Mouse (Mus musculus): ENCODE data around the gene Nars2. TPM values are rescaled to one million over a fixed set of nuclear protein-coding genes. Genes with fewer than 3 reads are reported as not detected.

Gene Nars2
- total and polyA plus RNA-seq, 3 experiments: 12.1 to 19.1 (median 14.6) TPM

DNA sequence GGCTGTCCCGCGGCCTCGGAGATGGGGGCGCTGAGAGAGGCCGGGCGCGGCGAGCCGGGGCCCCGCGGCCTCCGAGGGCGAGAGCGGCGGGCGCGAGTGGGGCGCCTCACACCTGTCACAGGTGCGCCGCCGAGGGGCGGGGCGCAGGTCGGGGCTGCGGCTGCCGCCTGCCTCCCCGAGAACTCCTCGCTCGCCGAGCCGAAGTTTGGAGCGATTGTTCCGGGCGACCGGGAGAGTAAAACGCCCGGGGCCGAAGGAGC is 130.6 kb downstream of the Nars2 start:
- in situ Hi-C loops (cut with MboI; ENCODE audit: low pct_ligation_motif_present, low pct_unique_long_range_greater_than_20kb, low sequenced_read_pairs) (loop anchor here (5.0 to 10.0 kb wide), 2 partner anchors 110 to 213 kb away; no protein-coding TSS in a partner anchor), dilution Hi-C loops (cut with MboI; ENCODE audit: extremely low pct_ligation_motif_present, extremely low pct_unique_long_range_greater_than_20kb, low sequenced_read_pairs) (no loop called here)
- Histone ChIP-seq H3K9me3 (replicated peaks; ENCODE audit: low read length) (no peaks in the 10 kb centered on the region), H3K4me1 (ENCODE audit: control insufficient read depth in 1 of 2, insufficient read depth in 2 of 2) (peaks cover 0 to 12% of the 10 kb centered on the region in 2 experiments; a peak in 2 of 4 replicates), H3K79me2 (replicated peaks; ENCODE audit: control insufficient read depth, extremely low read depth, insufficient read depth, poor library complexity, severe bottlenecking) (no peaks in the 10 kb centered on the region), H3K27me3 (replicated peaks) (peaks cover 13% of the 10 kb centered on the region), H3K9ac (ENCODE audit: insufficient read depth, low read depth) (peak overlapping the region; percentile 59), H3K27ac (ENCODE audit: insufficient read depth, low read depth) (no peak overlapping the region), H3K36me3 (replicated peaks in 1 of 2; ENCODE audit: control insufficient read depth in 1 of 2, insufficient read depth in 1 of 2, low read length in 1 of 2) (no peaks in the 10 kb centered on the region), H3K4me3 (replicated peaks in 1 of 3; ENCODE audit: low read depth in 2 of 3, low read length in 2 of 3, poor library complexity in 1 of 3) (peak overlapping the region; percentile 34 to 92 (median 64)), H3K4me2 (ENCODE audit: insufficient read depth, low read depth, poor library complexity, severe bottlenecking) (peak overlapping the region; percentile 98)
- no peak for TF ChIP-seq NRF1 (IDR thresholded peaks at IDR 0.05; ENCODE audit: low read depth, low read length)
- no peak for TF ChIP-seq CHD2 (IDR thresholded peaks at IDR 0.05; ENCODE audit: low read length)
- no peak for TF ChIP-seq KAT2A (IDR thresholded peaks at IDR 0.05; ENCODE audit: insufficient replicate concordance, low read length)
- no peak for TF ChIP-seq PAX5 (IDR thresholded peaks at IDR 0.05; ENCODE audit: low read length)
- DNase-seq (ENCODE audit: extremely low read depth): no peak

DNA sequence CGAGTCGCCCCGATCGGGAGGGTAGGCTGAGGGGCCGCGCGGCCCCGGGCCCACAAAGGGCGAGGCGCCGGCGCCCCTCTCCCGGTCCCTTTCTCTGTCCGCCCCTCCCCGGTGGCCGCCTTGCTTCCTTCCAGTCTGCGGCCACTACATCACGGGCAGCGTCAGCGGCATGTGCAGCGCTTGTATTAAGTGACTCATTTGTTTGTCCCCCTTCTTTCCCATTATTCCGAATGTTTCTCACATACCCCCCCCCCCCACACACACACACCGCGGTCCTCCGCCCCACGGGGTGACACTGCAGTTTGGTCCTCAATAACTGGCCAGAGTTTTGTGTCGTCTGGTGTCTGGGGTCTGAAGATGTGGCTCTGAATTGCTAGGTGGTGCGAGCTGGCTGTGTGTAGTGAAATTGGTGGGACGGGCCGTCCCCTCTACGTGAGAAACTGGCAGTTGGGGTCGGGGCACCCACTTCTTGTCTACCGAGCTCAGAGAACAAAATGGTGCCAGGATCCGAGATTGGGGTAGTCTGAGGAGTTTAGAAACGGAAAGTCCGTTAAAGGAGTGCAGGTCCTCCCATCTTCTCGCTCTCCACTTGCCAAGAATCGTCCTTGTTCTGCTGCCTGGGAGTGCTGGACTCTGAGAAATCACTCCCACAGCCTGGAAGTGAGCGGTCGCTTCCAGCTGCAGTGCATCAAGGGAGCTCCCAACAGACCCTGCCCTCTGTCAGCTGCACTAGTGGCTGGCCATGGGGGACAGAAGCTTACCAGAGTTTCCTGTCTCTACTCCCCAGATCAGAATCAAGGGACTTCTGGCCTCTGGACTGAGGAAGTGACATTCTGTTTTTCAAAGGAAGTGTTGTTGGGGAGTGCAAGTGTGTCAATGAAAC is 131.2 kb downstream of the Nars2 start:
- Histone ChIP-seq H3K79me2 (replicated peaks; ENCODE audit: control insufficient read depth, extremely low read depth, insufficient read depth, poor library complexity, severe bottlenecking) (no peaks in the 10 kb centered on the region), H3K27me3 (replicated peaks) (peaks cover 13% of the 10 kb centered on the region), H3K9ac (ENCODE audit: insufficient read depth, low read depth) (peak overlapping the region; percentile 59), H3K4me2 (ENCODE audit: insufficient read depth, low read depth, poor library complexity, severe bottlenecking) (peak overlapping the region; percentile 98), H3K4me3 (replicated peaks in 1 of 3; ENCODE audit: low read depth in 2 of 3, low read length in 2 of 3, poor library complexity in 1 of 3) (peak overlapping the region; percentile 34 to 92 (median 64)), H3K4me1 (ENCODE audit: control insufficient read depth in 1 of 2, insufficient read depth in 2 of 2) (peaks cover 0 to 12% of the 10 kb centered on the region in 2 experiments; a peak in 2 of 4 replicates), H3K36me3 (replicated peaks in 1 of 2; ENCODE audit: control insufficient read depth in 1 of 2, insufficient read depth in 1 of 2, low read length in 1 of 2) (no peaks in the 10 kb centered on the region), H3K27ac (ENCODE audit: insufficient read depth, low read depth) (no peak overlapping the region), H3K9me3 (replicated peaks; ENCODE audit: low read length) (no peaks in the 10 kb centered on the region)
- dilution Hi-C loops (cut with MboI; ENCODE audit: extremely low pct_ligation_motif_present, extremely low pct_unique_long_range_greater_than_20kb, low sequenced_read_pairs): no loop called here
- no peak for TF ChIP-seq ZC3H11A (IDR thresholded peaks at IDR 0.05; ENCODE audit: low read depth, low read length)
- TF ChIP-seq BHLHE40 (IDR thresholded peaks at IDR 0.05; ENCODE audit: low read depth, low read length): 0 out of 2 replicates have a peak, but pooled peaks have one; percentile 25
- in situ Hi-C loops (cut with MboI; ENCODE audit: low pct_ligation_motif_present, low pct_unique_long_range_greater_than_20kb, low sequenced_read_pairs): loop anchor here (5.0 to 10.0 kb wide), 2 partner anchors 110 to 212 kb away; no protein-coding TSS in a partner anchor
- no peak for DNase-seq (ENCODE audit: extremely low read depth)

DNA sequence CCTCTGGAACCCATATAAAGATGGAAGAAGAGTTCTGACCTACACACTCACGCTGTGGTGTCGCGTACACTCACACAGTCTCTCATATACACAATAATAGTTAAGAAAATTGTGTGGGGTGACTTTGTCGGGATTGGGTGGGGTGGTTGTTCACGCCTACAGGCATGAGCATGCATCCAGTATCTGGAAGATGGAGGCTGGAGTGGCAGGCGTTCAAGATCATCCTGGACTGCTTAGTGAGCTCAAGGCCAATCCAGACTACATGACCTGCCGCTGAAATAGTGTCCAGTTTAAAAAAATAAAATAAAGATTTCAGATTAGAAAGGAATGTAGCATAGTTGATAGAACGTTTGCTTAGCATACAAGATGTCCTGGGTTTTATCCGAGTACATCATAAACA is 132.3 kb downstream of the Nars2 start:
- peaks cover 0 to 12% of the 10 kb centered on the region in 2 experiments; a peak in 2 of 4 replicates for H3K4me1 ChIP-seq (ENCODE audit: control insufficient read depth in 1 of 2, insufficient read depth in 2 of 2)
- dilution Hi-C loops (cut with MboI; ENCODE audit: extremely low pct_ligation_motif_present, extremely low pct_unique_long_range_greater_than_20kb, low sequenced_read_pairs) (no loop called here), in situ Hi-C loops (cut with MboI; ENCODE audit: low pct_ligation_motif_present, low pct_unique_long_range_greater_than_20kb, low sequenced_read_pairs) (loop anchor here (5.0 to 10.0 kb wide), 2 partner anchors 111 to 211 kb away; no protein-coding TSS in a partner anchor)
- no peak overlapping the region for H3K27ac ChIP-seq (ENCODE audit: insufficient read depth, low read depth)
- no peak overlapping the region for H3K9ac ChIP-seq (ENCODE audit: insufficient read depth, low read depth)
- no peaks in the 10 kb centered on the region for H3K36me3 ChIP-seq (replicated peaks in 1 of 2; ENCODE audit: control insufficient read depth in 1 of 2, insufficient read depth in 1 of 2, low read length in 1 of 2)
- DNase-seq (ENCODE audit: extremely low read depth): no peak
- TF ChIP-seq TBP (conservative IDR thresholded peaks at IDR 0.05; ENCODE audit: low read depth, low read length) (no peak), POLR2AphosphoS2 (IDR thresholded peaks at IDR 0.05; ENCODE audit: low read depth, low read length) (no peak), UBTF (IDR thresholded peaks at IDR 0.05; ENCODE audit: low read depth, low read length) (no peak), ZKSCAN1 (IDR thresholded peaks at IDR 0.05; ENCODE audit: borderline replicate concordance, low read depth, low read length) (no peak), ZMIZ1 (IDR thresholded peaks at IDR 0.05; ENCODE audit: low read depth, low read length) (no peak), GABPA (IDR thresholded peaks at IDR 0.05; ENCODE audit: insufficient replicate concordance, low read depth, low read length) (no peak), RCOR1 (conservative IDR thresholded peaks at IDR 0.05; ENCODE audit: low read depth, low read length) (no peak), MYC (IDR thresholded peaks at IDR 0.05; ENCODE audit: low read depth, low read length) (no peak), MEF2A (IDR thresholded peaks at IDR 0.05; ENCODE audit: borderline replicate concordance, low read depth, low read length) (no peak), E2F4 (IDR thresholded peaks at IDR 0.05; ENCODE audit: insufficient replicate concordance, low read depth, low read length) (no peak), MAZ (IDR thresholded peaks at IDR 0.05; ENCODE audit: low read depth, low read length) (no peak), SIN3A (IDR thresholded peaks at IDR 0.05; ENCODE audit: low read length) (no peak), NELFE (IDR thresholded peaks at IDR 0.05; ENCODE audit: low read depth, low read length) (no peak), MXI1 (IDR thresholded peaks at IDR 0.05; ENCODE audit: low read depth, low read length) (no peak), RAD21 (IDR thresholded peaks at IDR 0.05; ENCODE audit: low read depth, low read length) (no peak), HCFC1 (IDR thresholded peaks at IDR 0.05; ENCODE audit: low read depth, low read length) (no peak), ZC3H11A (IDR thresholded peaks at IDR 0.05; ENCODE audit: low read depth, low read length) (no peak), EP300 (IDR thresholded peaks at IDR 0.05; ENCODE audit: low read length) (no peak), ETS1 (conservative IDR thresholded peaks at IDR 0.05; ENCODE audit: low read depth, low read length) (no peak)
- H3K4me2 ChIP-seq (ENCODE audit: insufficient read depth, low read depth, poor library complexity, severe bottlenecking): no peak overlapping the region
- H3K79me2 ChIP-seq (replicated peaks; ENCODE audit: control insufficient read depth, extremely low read depth, insufficient read depth, poor library complexity, severe bottlenecking): no peaks in the 10 kb centered on the region
- H3K4me3 ChIP-seq (replicated peaks in 1 of 3; ENCODE audit: low read depth in 2 of 3, low read length in 2 of 3, poor library complexity in 1 of 3): no peak overlapping the region
- H3K9me3 ChIP-seq (replicated peaks; ENCODE audit: low read length): no peaks in the 10 kb centered on the region
- peaks cover 13% of the 10 kb centered on the region for H3K27me3 ChIP-seq (replicated peaks)

Data from CH12.LX (cell line).